Mouse (Mus musculus): ENCODE measurements around the gene Gpr62. TPM values are rescaled to one million over a fixed set of nuclear protein-coding genes. Genes with fewer than 3 reads are reported as not detected.
"Not testable (repeated sequence)": the region's sequence is repeated elsewhere in the genome, so short reads cannot be mapped to it uniquely, and the experiment has no call there.

Gpr62 gene
- polyA plus RNA-seq (2012; rRNA removed), result 0.05 and 0.21 TPM in 2 replicates

- no peak for DNase-seq (ENCODE audit: low read depth, low spot score)
- 27% methylated on average over 26 of the region's 26 CpGs for WGBS
Measured at GRCm38 (mm10) chr9:106465571-106466200, at the start of gene Gpr62. Gene Gpr62, minus strand, starts transcription at chr9:106465938.

GRCm38 (mm10) chr9:106514273-106514672 is 48.5 kb upstream of the Gpr62 start, which contains the start of gene Iqcf5:
Gene Iqcf5, plus strand, starts transcription at chr9:106514573.
- no peak for DNase-seq (ENCODE audit: low read depth, low spot score)
- WGBS, result 79% methylated on average over 4 of the region's 4 CpGs

GRCm38 (mm10) chr9:106513566-106513965 is 47.8 kb upstream of the Gpr62 start:
- 70% methylated on average over 6 of the region's 6 CpGs for WGBS

GRCm38 (mm10) chr9:106512729-106513450 is 47.2 kb upstream of the Gpr62 start:
- 48% methylated on average over 13 of the region's 13 CpGs for WGBS
- no peak for DNase-seq (ENCODE audit: low read depth, low spot score)

More at GRCm38 (mm10) chr9:106513566-106513965, 47.8 kb upstream of the Gpr62 start:
- no peak for DNase-seq (ENCODE audit: low read depth, low spot score)

- 88% methylated on average over 10 of the region's 10 CpGs for WGBS
- DNase-seq (ENCODE audit: low read depth, low spot score), result no peak
Measured at GRCm38 (mm10) chr9:106509356-106509755, 43.6 kb upstream of the Gpr62 start.

- DNase-seq (ENCODE audit: low read depth, low spot score), result no peak
- WGBS, result 81% methylated on average over 6 of the region's 6 CpGs
Measured at GRCm38 (mm10) chr9:106504246-106504645, 38.5 kb upstream of the Gpr62 start.

- 85% methylated on average over 22 of the region's 22 CpGs for WGBS
- no peak for DNase-seq (ENCODE audit: low read depth, low spot score)
Measured at GRCm38 (mm10) chr9:106501846-106502245, 36.1 kb upstream of the Gpr62 start.

- WGBS, result 90% methylated on average over 6 of the region's 6 CpGs
- no peak for DNase-seq (ENCODE audit: low read depth, low spot score)
Measured at GRCm38 (mm10) chr9:106499667-106500066, 33.9 kb upstream of the Gpr62 start, which contains the start of gene Iqcf1. Gene Iqcf1, plus strand, starts transcription at chr9:106499967.

- WGBS, result 86% methylated on average over 6 of the region's 6 CpGs
- DNase-seq (ENCODE audit: low read depth, low spot score), result not testable (repeated sequence)
Measured at GRCm38 (mm10) chr9:106487602-106488001, 21.9 kb upstream of the Gpr62 start.

- DNase-seq (ENCODE audit: low read depth, low spot score), result no peak
- WGBS, result 88% methylated on average over 10 of the region's 10 CpGs
Measured at GRCm38 (mm10) chr9:106485076-106485475, 19.3 kb upstream of the Gpr62 start.

GRCm38 (mm10) chr9:106483606-106484005 is 17.9 kb upstream of the Gpr62 start:
- no peak for DNase-seq (ENCODE audit: low read depth, low spot score)
- 93% methylated on average over 17 of the region's 17 CpGs for WGBS

- WGBS, result 95% methylated on average over 10 of the region's 10 CpGs
Measured at GRCm38 (mm10) chr9:106483136-106483535, 17.4 kb upstream of the Gpr62 start.

GRCm38 (mm10) chr9:106482578-106483115 is 16.9 kb upstream of the Gpr62 start:
- no peak for DNase-seq (ENCODE audit: low read depth, low spot score)
- WGBS, result 89% methylated on average over 17 of the region's 17 CpGs

More at GRCm38 (mm10) chr9:106483136-106483535, 17.4 kb upstream of the Gpr62 start:
- no peak for DNase-seq (ENCODE audit: low read depth, low spot score)

GRCm38 (mm10) chr9:106481676-106482075 is 15.9 kb upstream of the Gpr62 start:
- no peak for DNase-seq (ENCODE audit: low read depth, low spot score)
- WGBS, result 95% methylated on average over 13 of the region's 13 CpGs

GRCm38 (mm10) chr9:106481075-106481474 is 15.3 kb upstream of the Gpr62 start:
- 82% methylated on average over 15 of the region's 15 CpGs for WGBS

GRCm38 (mm10) chr9:106480541-106480940 is 14.8 kb upstream of the Gpr62 start:
- DNase-seq (ENCODE audit: low read depth, low spot score), result no peak
- 90% methylated on average over 7 of the region's 7 CpGs for WGBS

More at GRCm38 (mm10) chr9:106481075-106481474, 15.3 kb upstream of the Gpr62 start:
- DNase-seq (ENCODE audit: low read depth, low spot score), result no peak

- no peak for DNase-seq (ENCODE audit: low read depth, low spot score)
- WGBS, result 59% methylated on average over 9 of the region's 9 CpGs
Measured at GRCm38 (mm10) chr9:106478101-106478500, 12.4 kb upstream of the Gpr62 start.

GRCm38 (mm10) chr9:106477649-106478048 is 11.9 kb upstream of the Gpr62 start:
- no peak for DNase-seq (ENCODE audit: low read depth, low spot score)

GRCm38 (mm10) chr9:106476924-106477484 is 11.3 kb upstream of the Gpr62 start, which contains the start of gene Parp3:
Gene Parp3, minus strand, starts transcription at chr9:106476949.
- WGBS, result under 1% methylated on average over 41 of the region's 41 CpGs
- DNase-seq (ENCODE audit: low read depth, low spot score), result peak; percentile 99

More at GRCm38 (mm10) chr9:106477649-106478048, 11.9 kb upstream of the Gpr62 start:
- 0% methylated on average over 16 of the region's 16 CpGs for WGBS

Measured in large intestine, adult 2 months (tissue).